Mouse (Mus musculus): ENCODE results near the gene Nrip1. TPM values are rescaled to one million over a fixed set of nuclear protein-coding genes. Genes with fewer than 3 reads are reported as not detected.

Gene Nrip1
- total and polyA plus RNA-seq, 3 experiments = 10.4 to 91.1 (median 25.0) TPM

GRCm38 (mm10) chr16:76337351-76337750 is 36.3 kb downstream of the Nrip1 start:
- H3K4me1 ChIP-seq (ENCODE audit: insufficient read depth, low read depth, low read length) = peaks cover 84% of the 10 kb centered on the region
- no peak for DNase-seq (ENCODE audit: low spot score)
- TF ChIP-seq GATA2 (IDR thresholded peaks at IDR 0.05; ENCODE audit: borderline replicate concordance, low read depth, low read length) = no peak
- no peak for TF ChIP-seq POLR2AphosphoS5 (IDR thresholded peaks at IDR 0.05; ENCODE audit: insufficient replicate concordance, low read depth, low read length)
- TF ChIP-seq CTCF (IDR thresholded peaks at IDR 0.05; ENCODE audit: low read depth, low read length) = no peak
- peaks cover 66% of the 10 kb centered on the region for H3K36me3 ChIP-seq (replicated peaks)
- H3K9me3 ChIP-seq (replicated peaks) = peaks cover 9% of the 10 kb centered on the region
- ATAC-seq (ENCODE audit: extremely low read depth, insufficient number of reproducible peaks, low FRiP score, poor library complexity, severe bottlenecking) = no peak
- H3K4me3 ChIP-seq (ENCODE audit: low read depth, low read length) = no peak overlapping the region
- H3K27me3 ChIP-seq (ENCODE audit: insufficient read depth, low read length) = no peaks in the 10 kb centered on the region

GRCm38 (mm10) chr16:76336932-76337331 is 36.7 kb downstream of the Nrip1 start:
- Histone ChIP-seq H3K27me3 (ENCODE audit: insufficient read depth, low read length) (no peaks in the 10 kb centered on the region), H3K4me1 (ENCODE audit: insufficient read depth, low read depth, low read length) (peaks cover 83% of the 10 kb centered on the region), H3K36me3 (replicated peaks) (peaks cover 66% of the 10 kb centered on the region), H3K9me3 (replicated peaks) (peaks cover 9% of the 10 kb centered on the region), H3K4me3 (ENCODE audit: low read depth, low read length) (no peak overlapping the region)
- ATAC-seq (ENCODE audit: extremely low read depth, insufficient number of reproducible peaks, low FRiP score, poor library complexity, severe bottlenecking) (no peak), DNase-seq (ENCODE audit: low spot score) (no peak)
- TF ChIP-seq CTCF (IDR thresholded peaks at IDR 0.05; ENCODE audit: low read depth, low read length) = no peak
- no peak for TF ChIP-seq POLR2AphosphoS5 (IDR thresholded peaks at IDR 0.05; ENCODE audit: insufficient replicate concordance, low read depth, low read length)
- no peak for TF ChIP-seq GATA2 (IDR thresholded peaks at IDR 0.05; ENCODE audit: borderline replicate concordance, low read depth, low read length)
- no peak for TF ChIP-seq TAL1 (conservative IDR thresholded peaks at IDR 0.05; ENCODE audit: low read depth, low read length)
- no peak for TF ChIP-seq GATA1 (IDR thresholded peaks at IDR 0.05; ENCODE audit: borderline replicate concordance, low read length)

GRCm38 (mm10) chr16:76335913-76336312 is 37.7 kb downstream of the Nrip1 start:
- Histone ChIP-seq H3K36me3 (replicated peaks) (peaks cover 57% of the 10 kb centered on the region), H3K4me3 (ENCODE audit: low read depth, low read length) (no peak overlapping the region), H3K4me1 (ENCODE audit: insufficient read depth, low read depth, low read length) (peaks cover 80% of the 10 kb centered on the region), H3K27me3 (ENCODE audit: insufficient read depth, low read length) (no peaks in the 10 kb centered on the region), H3K9me3 (replicated peaks) (peaks cover 9% of the 10 kb centered on the region)
- TF ChIP-seq CTCF (IDR thresholded peaks at IDR 0.05; ENCODE audit: low read depth, low read length) (no peak), GATA2 (IDR thresholded peaks at IDR 0.05; ENCODE audit: borderline replicate concordance, low read depth, low read length) (no peak), TAL1 (conservative IDR thresholded peaks at IDR 0.05; ENCODE audit: low read depth, low read length) (no peak), POLR2AphosphoS5 (IDR thresholded peaks at IDR 0.05; ENCODE audit: insufficient replicate concordance, low read depth, low read length) (no peak)
- ATAC-seq (ENCODE audit: extremely low read depth, insufficient number of reproducible peaks, low FRiP score, poor library complexity, severe bottlenecking) = peak; percentile 46; the same call in 1 of the 2 replicates
- DNase-seq (ENCODE audit: low spot score) = no peak

GRCm38 (mm10) chr16:76332127-76332526 is 41.5 kb downstream of the Nrip1 start:
- Histone ChIP-seq H3K36me3 (replicated peaks) (peaks cover 52% of the 10 kb centered on the region), H3K9me3 (replicated peaks) (peaks cover 9% of the 10 kb centered on the region), H3K4me1 (ENCODE audit: insufficient read depth, low read depth, low read length) (peaks cover 71% of the 10 kb centered on the region), H3K4me3 (ENCODE audit: low read depth, low read length) (no peak overlapping the region), H3K27me3 (ENCODE audit: insufficient read depth, low read length) (no peaks in the 10 kb centered on the region)
- ATAC-seq (ENCODE audit: extremely low read depth, insufficient number of reproducible peaks, low FRiP score, poor library complexity, severe bottlenecking) (no peak), DNase-seq (ENCODE audit: low spot score) (no peak)
- TF ChIP-seq GATA1 (IDR thresholded peaks at IDR 0.05; ENCODE audit: borderline replicate concordance, low read length) = no peak
- no peak for TF ChIP-seq POLR2AphosphoS5 (IDR thresholded peaks at IDR 0.05; ENCODE audit: insufficient replicate concordance, low read depth, low read length)
- TF ChIP-seq GATA2 (IDR thresholded peaks at IDR 0.05; ENCODE audit: borderline replicate concordance, low read depth, low read length) = no peak
- TF ChIP-seq TAL1 (conservative IDR thresholded peaks at IDR 0.05; ENCODE audit: low read depth, low read length) = no peak
- no peak for TF ChIP-seq CTCF (IDR thresholded peaks at IDR 0.05; ENCODE audit: low read depth, low read length)

GRCm38 (mm10) chr16:76331231-76331630 is 42.4 kb downstream of the Nrip1 start:
- H3K36me3 ChIP-seq (replicated peaks) = peaks cover 54% of the 10 kb centered on the region
- H3K9me3 ChIP-seq (replicated peaks) = peaks cover under 1% of the 10 kb centered on the region; the same call in 1 of the 2 replicates
- TF ChIP-seq TAL1 (conservative IDR thresholded peaks at IDR 0.05; ENCODE audit: low read depth, low read length) = no peak
- H3K4me3 ChIP-seq (ENCODE audit: low read depth, low read length) = no peak overlapping the region
- H3K4me1 ChIP-seq (ENCODE audit: insufficient read depth, low read depth, low read length) = peaks cover 71% of the 10 kb centered on the region
- DNase-seq (ENCODE audit: low spot score) = no peak
- no peaks in the 10 kb centered on the region for H3K27me3 ChIP-seq (ENCODE audit: insufficient read depth, low read length)
- ATAC-seq (ENCODE audit: extremely low read depth, insufficient number of reproducible peaks, low FRiP score, poor library complexity, severe bottlenecking) = no peak

- ATAC-seq (ENCODE audit: extremely low read depth, insufficient number of reproducible peaks, low FRiP score, poor library complexity, severe bottlenecking) (no peak), DNase-seq (ENCODE audit: low spot score) (no peak)
- H3K27me3 ChIP-seq (ENCODE audit: insufficient read depth, low read length) = no peaks in the 10 kb centered on the region
- H3K4me1 ChIP-seq (ENCODE audit: insufficient read depth, low read depth, low read length) = peaks cover 77% of the 10 kb centered on the region
- H3K4me3 ChIP-seq (ENCODE audit: low read depth, low read length) = no peak overlapping the region
- H3K9me3 ChIP-seq (replicated peaks) = no peaks in the 10 kb centered on the region
- TF ChIP-seq GATA1 (IDR thresholded peaks at IDR 0.05; ENCODE audit: borderline replicate concordance, low read length) (no peak), POLR2AphosphoS5 (IDR thresholded peaks at IDR 0.05; ENCODE audit: insufficient replicate concordance, low read depth, low read length) (no peak), TAL1 (conservative IDR thresholded peaks at IDR 0.05; ENCODE audit: low read depth, low read length) (no peak)
- H3K36me3 ChIP-seq (replicated peaks) = peaks cover 55% of the 10 kb centered on the region
Measured at GRCm38 (mm10) chr16:76325315-76325710, 48.3 kb downstream of the Nrip1 start.
